Mouse (Mus musculus): ENCODE results near the gene Apba2.

DNA sequence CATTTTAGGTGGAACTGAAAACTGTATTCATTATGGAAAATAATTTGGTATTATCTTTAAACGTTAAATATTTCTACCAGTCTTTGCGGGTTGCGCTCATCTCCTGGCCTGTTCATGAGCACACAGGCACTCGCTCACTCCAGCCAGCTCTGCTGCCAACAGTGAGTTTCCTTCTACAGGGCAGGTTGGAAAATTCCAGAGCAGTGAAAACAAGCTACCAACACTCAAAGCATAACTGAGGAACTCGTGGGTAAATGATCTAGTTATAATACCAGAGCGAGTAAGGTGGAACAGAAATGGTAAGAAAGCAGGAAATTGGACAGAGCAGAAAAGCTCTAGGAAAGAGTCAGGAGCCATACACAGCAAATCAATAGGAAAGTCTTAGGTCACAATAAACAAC, 294.0 kb downstream of the Apba2 start:
- TF ChIP-seq CTCF (IDR thresholded peaks at IDR 0.05; ENCODE audit: low read depth, low read length) (no peak), GATA1 (IDR thresholded peaks at IDR 0.05; ENCODE audit: borderline replicate concordance, low read length) (no peak), POLR2AphosphoS5 (IDR thresholded peaks at IDR 0.05; ENCODE audit: insufficient replicate concordance, low read depth, low read length) (no peak)

Measured in G1E (cell line).